Mouse (Mus musculus): ENCODE measurements around the gene Hoxc6. TPM values are rescaled to one million over a fixed set of nuclear protein-coding genes. Genes with fewer than 3 reads are reported as not detected.

Gene Hoxc6
- total RNA-seq, 2 experiments from 2014 or later = not detected

GRCm38 (mm10) chr15:103060021-103060340 is 61.9 kb downstream of the Hoxc6 start:
- DNase-seq (ENCODE audit: low spot score in 2 of 2) = no peak
- intact Hi-C loops (cut with DNase I) = loop anchor here (5.0 kb wide), 1 partner anchor 33 kb away; no protein-coding TSS in a partner anchor

DNA sequence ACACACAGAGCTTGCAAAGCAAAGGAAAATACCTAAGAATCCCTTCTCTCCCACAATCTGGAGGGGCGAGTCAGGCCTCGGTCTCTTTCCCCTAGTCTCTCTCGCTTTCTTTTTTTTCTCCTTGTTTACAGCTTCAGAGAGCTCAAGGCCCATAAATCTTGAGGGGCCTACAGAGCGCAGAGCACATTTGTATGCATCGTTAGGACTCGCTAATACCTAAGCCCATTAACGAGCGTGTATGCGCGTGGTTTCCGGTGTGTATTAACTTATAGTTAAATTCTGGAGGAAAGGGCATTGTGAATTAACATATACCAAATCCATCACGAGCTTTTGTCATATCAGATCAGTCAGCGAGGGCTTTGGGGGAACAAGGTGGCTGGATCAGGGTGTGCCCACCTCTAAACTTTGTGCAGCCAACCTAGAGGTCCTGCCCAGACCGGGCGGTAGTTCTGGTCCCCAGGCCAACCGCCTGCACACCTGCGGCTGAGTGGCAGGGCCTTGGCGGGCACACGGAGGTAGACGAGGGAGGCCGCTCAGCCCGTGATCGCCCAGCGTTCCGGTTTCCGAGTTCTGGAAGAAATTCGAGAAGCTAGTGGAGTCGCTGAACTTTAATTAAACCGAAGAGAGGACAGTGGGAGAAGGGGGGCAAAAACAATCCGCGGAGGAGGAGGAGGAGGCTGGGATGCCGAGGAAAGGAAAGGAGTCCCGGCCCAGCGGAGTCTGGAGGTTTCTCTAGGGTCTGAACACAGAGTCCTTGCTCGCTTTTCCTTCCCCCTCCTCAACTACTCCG is 62.5 kb downstream of the Hoxc6 start:
- DNase-seq (ENCODE audit: low spot score in 2 of 2) = no peak
- intact Hi-C loops (cut with DNase I) = loop anchor here (5.0 kb wide), 1 partner anchor 33 kb away; no protein-coding TSS in a partner anchor

DNA sequence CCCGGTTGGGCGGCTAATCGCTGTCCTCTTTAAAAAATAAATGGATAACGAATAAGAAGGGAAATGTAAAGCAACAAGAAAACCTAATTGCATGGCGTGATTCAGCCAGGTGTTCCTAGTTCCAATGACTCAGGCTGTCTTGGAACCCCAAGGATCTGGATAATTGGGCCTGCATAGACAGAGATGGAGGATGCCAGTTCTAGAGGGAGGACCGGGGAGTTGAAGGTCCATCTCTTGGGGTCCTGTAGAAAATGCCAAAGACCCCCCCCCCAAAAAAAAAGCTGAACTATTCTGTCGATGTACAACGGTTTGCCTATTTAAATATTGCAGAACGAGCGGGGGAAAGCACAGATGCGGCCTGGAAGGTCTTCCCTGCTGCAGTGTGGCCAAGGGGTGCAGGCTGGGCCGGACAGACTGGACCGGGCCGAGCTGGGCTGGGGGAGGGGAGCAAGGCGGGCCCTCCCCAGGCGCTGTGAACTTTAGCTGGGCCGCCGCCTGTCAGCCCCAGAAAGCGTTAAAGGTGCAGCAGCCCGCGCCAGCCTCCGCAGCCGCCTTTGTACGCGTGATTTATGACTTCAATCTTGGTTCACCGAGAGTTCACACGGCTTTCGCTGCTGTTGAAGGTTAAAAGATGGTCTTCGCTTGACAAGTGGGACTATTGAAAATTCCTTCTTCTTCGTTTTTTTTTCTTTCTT is 63.2 kb downstream of the Hoxc6 start:
- intact Hi-C loops (cut with DNase I) = loop anchor here (5.0 kb wide), 1 partner anchor 34 kb away; no protein-coding TSS in a partner anchor
- no peak for DNase-seq (ENCODE audit: low spot score in 2 of 2)

Small RNA genes lying within 50 kb of the gene (microRNA-seq; reads per million reads assigned to microRNA genes)
- gene Mir196a-2 = 0 to 0.34 reads per million in 2 experiments
- gene Mir615 = 0.79 to 1.3 reads per million in 2 experiments

Other genes starting within 250 kb of the Hoxc6 start
- not detected for gene Hoxc13, start 77.2 kb upstream of the Hoxc6 start, total RNA-seq (2021)
- gene Hoxc12, start 61.5 kb upstream of the Hoxc6 start, total RNA-seq (2021) = not detected
- not detected for gene Hoxc11, start 43.8 kb upstream of the Hoxc6 start, total RNA-seq (2021)
- gene Hoxc10, start 31.5 kb upstream of the Hoxc6 start, total RNA-seq (2021) = not detected
- not detected for gene Hoxc5, start 30.8 kb upstream of the Hoxc6 start, total RNA-seq (2021)
- gene Hoxc9, start 21.8 kb upstream of the Hoxc6 start, total RNA-seq (2021) = not detected
- not detected for gene Hoxc8, start 7.7 kb upstream of the Hoxc6 start, total RNA-seq (2021)
- gene Hoxc4, start 20.7 kb downstream of the Hoxc6 start, total RNA-seq (2021) = not detected
- gene Smug1, start 168.8 kb downstream of the Hoxc6 start, total RNA-seq (2021) = 10 to 100 TPM; 16.2 to 17.4 TPM
- gene Cbx5, start 241.6 kb downstream of the Hoxc6 start, total RNA-seq (2021) = 100 to 1,000 TPM; 152 to 162 TPM
- gene Hnrnpa1, start 242.2 kb downstream of the Hoxc6 start, total RNA-seq (2021) = 100 to 1,000 TPM; 236 to 247 TPM

Measured in left cerebral cortex, postnatal 14 days (tissue).